In the genomic region with DNA sequence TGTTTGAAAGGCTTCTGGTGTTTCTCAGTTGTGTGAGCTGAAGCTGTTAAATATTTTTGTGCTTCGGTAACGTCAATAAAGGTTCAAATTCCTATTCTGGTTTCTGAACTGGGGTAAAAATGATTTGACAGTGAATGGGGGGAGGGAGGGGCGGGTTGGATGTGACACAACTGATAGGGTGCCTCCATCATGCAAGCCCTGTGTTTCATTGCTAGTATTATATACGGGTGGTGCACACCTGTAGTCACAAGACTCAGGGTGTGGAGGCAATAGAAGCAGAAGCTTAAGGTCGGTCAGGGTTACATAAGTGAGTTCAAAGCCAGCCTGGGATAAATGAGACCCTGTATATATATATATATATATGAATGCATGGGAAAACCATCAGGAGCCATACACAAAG, we compare ENCODE assay signal across 12 mouse cellular contexts. TPM values are rescaled to one million over a fixed set of nuclear protein-coding genes. Genes with fewer than 3 reads are reported as not detected.
A peak's percentile ranks its signal among the peaks of the same experiment; 100 is the strongest.
DNase-seq lines count a peak whose midpoint lies in the region; ATAC-seq and TF ChIP-seq lines count a peak whose summit lies in the region.
"Had no signal": no experiment of that assay in that cellular context is flagged by ENCODE, and none has a peak within 500 bp of the region (broad histone marks: within the 10 kb centered on the region; RNA-seq: fewer than 3 reads in every experiment).

No protein-coding gene starts in this region.

- H3K4me1 ChIP-seq in embryonic facial prominence, embryonic 14.5 days (ENCODE audit: control insufficient read depth, insufficient read depth, low read length) = peaks cover 28% of the 10 kb centered on the region
- peaks cover 60% of the 10 kb centered on the region for H3K4me1 ChIP-seq in embryonic facial prominence, embryonic 10.5 days
- H3K4me1 ChIP-seq in kidney, embryonic 16.5 days (ENCODE audit: insufficient read depth, low read length) = peaks cover 34% of the 10 kb centered on the region
- peaks cover 84% of the 10 kb centered on the region for H3K4me1 ChIP-seq in E14TG2a.4 (replicated peaks; ENCODE audit: low read depth, low read length)
- H3K4me1 ChIP-seq in limb, embryonic 15.5 days = peaks cover 31% of the 10 kb centered on the region
- H3K4me1 ChIP-seq in thymus, adult 2 months (replicated peaks; ENCODE audit: control insufficient read depth, insufficient read depth, low read length) = peaks cover 31% of the 10 kb centered on the region
- H3K4me1 ChIP-seq in neural tube, embryonic 15.5 days = peaks cover 28% of the 10 kb centered on the region

- TF ChIP-seq POLR2A in thymus, adult 2 months (IDR thresholded peaks at IDR 0.05; ENCODE audit: control insufficient read depth, extremely low read depth, insufficient read depth, low read length, poor library complexity) = no peak

- H3K9me3 ChIP-seq in embryonic facial prominence, embryonic 14.5 days (ENCODE audit: control insufficient read depth, low read length) = no peaks in the 10 kb centered on the region
- no peaks in the 10 kb centered on the region for H3K9me3 ChIP-seq in embryonic facial prominence, embryonic 10.5 days
- no peaks in the 10 kb centered on the region for H3K9me3 ChIP-seq in kidney, embryonic 16.5 days (ENCODE audit: low read length)
- no peaks in the 10 kb centered on the region for H3K9me3 ChIP-seq in E14TG2a.4 (ENCODE audit: low read length)
- H3K9me3 ChIP-seq in limb, embryonic 15.5 days = no peaks in the 10 kb centered on the region
- no peaks in the 10 kb centered on the region for H3K9me3 ChIP-seq in neural tube, embryonic 15.5 days (replicated peaks)
- H3K9me3 ChIP-seq: limb, embryonic 12.5 days; midbrain, embryonic 12.5 days had no signal

- H3K36me3 ChIP-seq in embryonic facial prominence, embryonic 14.5 days (ENCODE audit: control insufficient read depth, insufficient read depth, low read length) = no peaks in the 10 kb centered on the region
- no peaks in the 10 kb centered on the region for H3K36me3 ChIP-seq in embryonic facial prominence, embryonic 10.5 days (replicated peaks)
- no peaks in the 10 kb centered on the region for H3K36me3 ChIP-seq in kidney, embryonic 16.5 days (ENCODE audit: insufficient read depth, low read length)
- peaks cover 7% of the 10 kb centered on the region for H3K36me3 ChIP-seq in E14TG2a.4 (ENCODE audit: insufficient read depth, low read length)
- no peaks in the 10 kb centered on the region for H3K36me3 ChIP-seq in limb, embryonic 15.5 days
- H3K36me3 ChIP-seq in thymus, adult 2 months (ENCODE audit: control insufficient read depth, insufficient read depth, low read length) = no peaks in the 10 kb centered on the region
- H3K36me3 ChIP-seq in neural tube, embryonic 15.5 days = no peaks in the 10 kb centered on the region
- H3K36me3 ChIP-seq: limb, embryonic 12.5 days; midbrain, embryonic 12.5 days had no signal

- TF ChIP-seq CTCF in E14TG2a.4 (conservative IDR thresholded peaks at IDR 0.05; ENCODE audit: low read length) = no peak
- no peak for TF ChIP-seq CTCF in thymus, adult 2 months (IDR thresholded peaks at IDR 0.05; ENCODE audit: borderline replicate concordance, control insufficient read depth, extremely low read depth, insufficient read depth, low read length, poor library complexity)

- WGBS in embryonic facial prominence, embryonic 14.5 days = 59% methylated on average over 5 of the region's 5 CpGs
- 72% methylated on average over 5 of the region's 5 CpGs for WGBS in embryonic facial prominence, embryonic 10.5 days
- 83% methylated on average over 5 of the region's 5 CpGs for WGBS in kidney, embryonic 16.5 days
- WGBS in limb, embryonic 15.5 days = 61% methylated on average over 5 of the region's 5 CpGs
- WGBS in thymus, adult 2 months = 95% methylated on average over 5 of the region's 5 CpGs
- 76% methylated on average over 5 of the region's 5 CpGs for WGBS in neural tube, embryonic 15.5 days

- no peak overlapping the region for H3K4me3 ChIP-seq in embryonic facial prominence, embryonic 14.5 days (ENCODE audit: low read depth, low read length)
- H3K4me3 ChIP-seq in embryonic facial prominence, embryonic 10.5 days = no peak overlapping the region
- H3K4me3 ChIP-seq in kidney, embryonic 16.5 days (ENCODE audit: low read length) = no peak overlapping the region
- H3K4me3 ChIP-seq in E14TG2a.4 (replicated peaks; ENCODE audit: low read length) = peak overlapping the region; percentile 58
- no peak overlapping the region for H3K4me3 ChIP-seq in limb, embryonic 15.5 days
- H3K4me3 ChIP-seq in thymus, adult 2 months (ENCODE audit: control insufficient read depth, insufficient read depth, low read length) = no peak overlapping the region
- no peak overlapping the region for H3K4me3 ChIP-seq in neural tube, embryonic 15.5 days (replicated peaks)
- H3K4me3 ChIP-seq: limb, embryonic 12.5 days; midbrain, embryonic 12.5 days had no signal

- no peaks in the 10 kb centered on the region for H3K27me3 ChIP-seq in embryonic facial prominence, embryonic 14.5 days (replicated peaks; ENCODE audit: control insufficient read depth, insufficient read depth, low read length)
- H3K27me3 ChIP-seq in embryonic facial prominence, embryonic 10.5 days (replicated peaks; ENCODE audit: low read depth, poor library complexity, severe bottlenecking) = peaks cover 32% of the 10 kb centered on the region
- no peaks in the 10 kb centered on the region for H3K27me3 ChIP-seq in kidney, embryonic 16.5 days (ENCODE audit: insufficient read depth, low read length)
- H3K27me3 ChIP-seq in E14TG2a.4 (ENCODE audit: insufficient read depth, low read length) = peaks cover 8% of the 10 kb centered on the region; the same call in 1 of the 2 replicates
- 0 out of 2 replicates have a peak, but pooled peaks cover 4% of the 10 kb centered on the region for H3K27me3 ChIP-seq in limb, embryonic 15.5 days
- no peaks in the 10 kb centered on the region for H3K27me3 ChIP-seq in thymus, adult 2 months (ENCODE audit: control insufficient read depth, insufficient read depth, low read length)
- no peaks in the 10 kb centered on the region; the same call in 1 of the 2 replicates for H3K27me3 ChIP-seq in neural tube, embryonic 15.5 days (replicated peaks)

- no peak overlapping the region for H3K4me2 ChIP-seq in embryonic facial prominence, embryonic 14.5 days (ENCODE audit: low read depth, low read length)
- H3K4me2 ChIP-seq in kidney, embryonic 16.5 days (replicated peaks; ENCODE audit: low read depth, low read length) = no peak overlapping the region
- no peak overlapping the region for H3K4me2 ChIP-seq in limb, embryonic 15.5 days
- H3K4me2 ChIP-seq in neural tube, embryonic 15.5 days = no peak overlapping the region
- H3K4me2 ChIP-seq: midbrain, embryonic 12.5 days had no signal

- peak overlapping the region; percentile 90; the same call in 1 of the 2 replicates for H3K27ac ChIP-seq in embryonic facial prominence, embryonic 14.5 days (replicated peaks; ENCODE audit: low read depth, low read length)
- H3K27ac ChIP-seq in embryonic facial prominence, embryonic 10.5 days (replicated peaks) = no peak overlapping the region
- peak overlapping the region; percentile 91 for H3K27ac ChIP-seq in kidney, embryonic 16.5 days (ENCODE audit: low read length)
- peak overlapping the region; percentile 87; the same call in 1 of the 2 replicates for H3K27ac ChIP-seq in limb, embryonic 15.5 days
- no peak overlapping the region for H3K27ac ChIP-seq in thymus, adult 2 months (ENCODE audit: control insufficient read depth, insufficient read depth, low read length)
- H3K27ac ChIP-seq in neural tube, embryonic 15.5 days (replicated peaks) = no peak overlapping the region
- H3K27ac ChIP-seq: limb, embryonic 12.5 days; midbrain, embryonic 12.5 days had no signal

- no peak overlapping the region for H3K9ac ChIP-seq in embryonic facial prominence, embryonic 14.5 days (ENCODE audit: low read depth, low read length)
- no peak overlapping the region for H3K9ac ChIP-seq in kidney, embryonic 16.5 days (replicated peaks; ENCODE audit: low read length)
- no peak overlapping the region for H3K9ac ChIP-seq in limb, embryonic 15.5 days
- H3K9ac ChIP-seq in neural tube, embryonic 15.5 days (replicated peaks) = no peak overlapping the region
- H3K9ac ChIP-seq: limb, embryonic 12.5 days; midbrain, embryonic 12.5 days had no signal

- ATAC-seq in embryonic facial prominence, embryonic 14.5 days (ENCODE audit: low read depth) = no peak
- no peak for ATAC-seq in kidney, embryonic 16.5 days (ENCODE audit: low FRiP score, low TSS enrichment)
- ATAC-seq in limb, embryonic 15.5 days (ENCODE audit: insufficient number of reproducible peaks, low FRiP score, low TSS enrichment, low read depth) = no peak
- ATAC-seq in neural tube, embryonic 15.5 days (ENCODE audit: low FRiP score) = no peak

- no peak for DNase-seq in embryonic facial prominence, embryonic 14.5 days (ENCODE audit: low spot score)
- no peak for DNase-seq in embryonic facial prominence, embryonic 10.5 days (ENCODE audit: low spot score)
- DNase-seq in kidney, postnatal 4 days = no peak
- no peak for DNase-seq in thymus, adult 2 months
- DNase-seq: layer of hippocampus, adult 9-11 months had no signal

RNA-seq across cellular contexts. Expression of a gene that starts 1.4 kb away (rescaled TPM):
- polyA plus RNA-seq in embryonic facial prominence, embryonic 14.5 days (2014; fragmentation: Nextera tagmentation; extraction: Ambion mirVana) = 1,559 and 1,681 TPM in 2 replicates
- polyA plus RNA-seq in embryonic facial prominence, embryonic 10.5 days (2016; fragmentation: Nextera tagmentation; extraction: Ambion mirVana) = 2,643 and 3,168 TPM in 2 replicates
- polyA plus RNA-seq in kidney, embryonic 16.5 days (2015; fragmentation: Nextera tagmentation; extraction: Ambion mirVana) = 1,802 and 1,946 TPM in 2 replicates
- polyA plus RNA-seq in limb, embryonic 15.5 days (2015; fragmentation: Nextera tagmentation; extraction: Ambion mirVana) = 1,928 and 2,051 TPM in 2 replicates
- polyA plus RNA-seq in thymus, adult 2 months (2012; rRNA removed) = 600 and 660 TPM in 2 replicates
- 638 and 911 TPM in 2 replicates for polyA plus RNA-seq in neural tube, embryonic 15.5 days (2015; fragmentation: Nextera tagmentation; extraction: Ambion mirVana)

RNA-seq across cellular contexts. Expression of a gene that starts 21.1 kb away (rescaled TPM):
- 0.26 TPM in 1 of 2 replicates, not detected in the other for polyA plus RNA-seq in embryonic facial prominence, embryonic 14.5 days (2014; fragmentation: Nextera tagmentation; extraction: Ambion mirVana)
- 0.31 TPM in 1 of 2 replicates, not detected in the other for polyA plus RNA-seq in embryonic facial prominence, embryonic 10.5 days (2016; fragmentation: Nextera tagmentation; extraction: Ambion mirVana)
- 0.17 TPM in 1 of 2 replicates, not detected in the other for polyA plus RNA-seq in kidney, embryonic 16.5 days (2015; fragmentation: Nextera tagmentation; extraction: Ambion mirVana)
- polyA plus RNA-seq in limb, embryonic 15.5 days (2015; fragmentation: Nextera tagmentation; extraction: Ambion mirVana) = 0.26 TPM in 1 of 2 replicates, not detected in the other
- 0.20 TPM in 1 of 2 replicates, not detected in the other for polyA plus RNA-seq in thymus, adult 2 months (2012; rRNA removed)
- polyA plus RNA-seq in neural tube, embryonic 15.5 days (2015; fragmentation: Nextera tagmentation; extraction: Ambion mirVana) = 0.13 and 0.28 TPM in 2 replicates
- polyA plus RNA-seq: limb, embryonic 12.5 days; spleen, adult 2 months had no signal

RNA-seq across cellular contexts. Expression of a gene that starts 44.0 kb away (rescaled TPM):
- polyA plus RNA-seq in embryonic facial prominence, embryonic 14.5 days (2014; fragmentation: Nextera tagmentation; extraction: Ambion mirVana) = 51.2 and 56.7 TPM in 2 replicates
- polyA plus RNA-seq in embryonic facial prominence, embryonic 10.5 days (2016; fragmentation: Nextera tagmentation; extraction: Ambion mirVana) = 49.3 and 50.6 TPM in 2 replicates
- 45.7 and 50.5 TPM in 2 replicates for polyA plus RNA-seq in kidney, embryonic 16.5 days (2015; fragmentation: Nextera tagmentation; extraction: Ambion mirVana)
- 49.8 and 52.4 TPM in 2 replicates for polyA plus RNA-seq in limb, embryonic 15.5 days (2015; fragmentation: Nextera tagmentation; extraction: Ambion mirVana)
- 13.0 and 14.4 TPM in 2 replicates for polyA plus RNA-seq in thymus, adult 2 months (2012; rRNA removed)
- 37.0 and 40.9 TPM in 2 replicates for polyA plus RNA-seq in neural tube, embryonic 15.5 days (2015; fragmentation: Nextera tagmentation; extraction: Ambion mirVana)

RNA-seq across cellular contexts. Expression of a gene that starts 44.0 kb away (rescaled TPM):
- polyA plus RNA-seq in embryonic facial prominence, embryonic 14.5 days (2014; fragmentation: Nextera tagmentation; extraction: Ambion mirVana) = 16.2 and 17.3 TPM in 2 replicates
- polyA plus RNA-seq in embryonic facial prominence, embryonic 10.5 days (2016; fragmentation: Nextera tagmentation; extraction: Ambion mirVana) = 17.6 and 19.2 TPM in 2 replicates
- 30.9 and 34.4 TPM in 2 replicates for polyA plus RNA-seq in kidney, embryonic 16.5 days (2015; fragmentation: Nextera tagmentation; extraction: Ambion mirVana)
- 20.8 and 23.2 TPM in 2 replicates for polyA plus RNA-seq in limb, embryonic 15.5 days (2015; fragmentation: Nextera tagmentation; extraction: Ambion mirVana)
- polyA plus RNA-seq in thymus, adult 2 months (2012; rRNA removed) = 21.4 and 22.3 TPM in 2 replicates
- polyA plus RNA-seq in neural tube, embryonic 15.5 days (2015; fragmentation: Nextera tagmentation; extraction: Ambion mirVana) = 14.9 and 15.8 TPM in 2 replicates

Comparison
In these comparisons a context has a peak if more than half of its experiments do, and no peak if none do; other contexts are left out.
1. H3K27ac ChIP-seq: peak in embryonic facial prominence, embryonic 14.5 days (single experiment), kidney, embryonic 16.5 days (single experiment) and limb, embryonic 15.5 days (single experiment); none in embryonic facial prominence, embryonic 10.5 days (single experiment), thymus, adult 2 months (single experiment) and neural tube, embryonic 15.5 days (single experiment).